Mouse (Mus musculus) heart, postnatal 0 days (tissue): ENCODE measurements at regions not wholly inside any gene's neighbourhood (a gene's known extent, or its start where the extent isn't known, plus 50 kb on each side); places are given as distances from the start of the nearest gene placed in this dataset.

ENCODE experiments used
- CTCF ChIP-seq: IDR thresholded peaks from 2 replicates; pipeline ENCODE4 v1.5.1; 2016; ENCODE audit warnings: antibody characterized with exemption, control low read depth, low read depth
- EP300 ChIP-seq: IDR thresholded peaks from 2 replicates; pipeline ENCODE4 v1.6.1; 2016; ENCODE audit warnings: antibody characterized with exemption, low read depth

GRCm38 (mm10) chr13:110649870-110650497 is 255.1 kb downstream of the Plk2 start:
- TF ChIP-seq CTCF (no peak), EP300 (no peak)
